Mouse (Mus musculus) stomach, embryonic 15.5 days (tissue): ENCODE results near the gene Zup1. TPM values are rescaled to one million over a fixed set of nuclear protein-coding genes. Genes with fewer than 3 reads are reported as not detected.
"Not testable (repeated sequence)": the region's sequence is repeated elsewhere in the genome, so short reads cannot be mapped to it uniquely, and the experiment has no call there.

Source experiments
- ATAC-seq: fragments of 200-750 bp; cut with Nextera tagmentation; 2 replicates; pipeline ENCODE4 v1.8.0; 2017; ENCODE audit warnings: low read depth, moderate number of reproducible peaks, moderate TSS enrichment; ENCODE audit not compliant: insufficient read depth, low FRiP score
- H3K27ac ChIP-seq: fragments of 300-500 bp; sonication (generic); 2 replicates; pipeline ENCODE4 v1.5.1; 2015; ENCODE audit warnings: mild to moderate bottlenecking, inconsistent platforms
- H3K27me3 ChIP-seq: fragments of 300-500 bp; sonication (generic); replicated peaks from 2 replicates; pipeline ENCODE4 v1.6.1; 2015; ENCODE audit warnings: inconsistent platforms
- H3K36me3 ChIP-seq: fragments of 300-500 bp; sonication (generic); 2 replicates; pipeline ENCODE4 v1.6.1; 2015; ENCODE audit warnings: inconsistent platforms
- H3K4me1 ChIP-seq: fragments of 300-500 bp; sonication (generic); 2 replicates; pipeline ENCODE4 v1.6.1; 2015; ENCODE audit warnings: inconsistent platforms
- H3K4me2 ChIP-seq: fragments of 300-500 bp; sonication (generic); 2 replicates; pipeline ENCODE4 v1.6.1; 2015; ENCODE audit warnings: mild to moderate bottlenecking, inconsistent platforms
- H3K4me3 ChIP-seq: fragments of 300-500 bp; sonication (generic); replicated peaks from 2 replicates; pipeline ENCODE4 v1.5.1; 2015; ENCODE audit warnings: inconsistent platforms
- H3K9ac ChIP-seq: fragments of 300-500 bp; sonication (generic); 2 replicates; pipeline ENCODE4 v1.6.1; 2015; ENCODE audit warnings: inconsistent platforms
- H3K9me3 ChIP-seq: fragments of 300-500 bp; sonication (generic); 2 replicates; pipeline ENCODE4 v1.6.1; 2016; ENCODE audit warnings: inconsistent platforms
- WGBS: fragments of 180-500 bp; shearing (Covaris S2); methylation state at CpG from one replicate; pipeline ENCODE4 v1.1.7; 2015; 5-methylcytosine and 5-hydroxymethylcytosine counted together
- polyA plus RNA-seq: library from polyadenylated mRNA; unstranded; fragments of >200 nt; fragmentation: Nextera tagmentation; extraction: Ambion mirVana; gene quantifications from 2 replicates; pipeline ENCODE4 v1.2.1, GENCODE M21; 2015

Zup1 gene
- 16.6 and 18.6 TPM in 2 replicates for polyA plus RNA-seq

DNA sequence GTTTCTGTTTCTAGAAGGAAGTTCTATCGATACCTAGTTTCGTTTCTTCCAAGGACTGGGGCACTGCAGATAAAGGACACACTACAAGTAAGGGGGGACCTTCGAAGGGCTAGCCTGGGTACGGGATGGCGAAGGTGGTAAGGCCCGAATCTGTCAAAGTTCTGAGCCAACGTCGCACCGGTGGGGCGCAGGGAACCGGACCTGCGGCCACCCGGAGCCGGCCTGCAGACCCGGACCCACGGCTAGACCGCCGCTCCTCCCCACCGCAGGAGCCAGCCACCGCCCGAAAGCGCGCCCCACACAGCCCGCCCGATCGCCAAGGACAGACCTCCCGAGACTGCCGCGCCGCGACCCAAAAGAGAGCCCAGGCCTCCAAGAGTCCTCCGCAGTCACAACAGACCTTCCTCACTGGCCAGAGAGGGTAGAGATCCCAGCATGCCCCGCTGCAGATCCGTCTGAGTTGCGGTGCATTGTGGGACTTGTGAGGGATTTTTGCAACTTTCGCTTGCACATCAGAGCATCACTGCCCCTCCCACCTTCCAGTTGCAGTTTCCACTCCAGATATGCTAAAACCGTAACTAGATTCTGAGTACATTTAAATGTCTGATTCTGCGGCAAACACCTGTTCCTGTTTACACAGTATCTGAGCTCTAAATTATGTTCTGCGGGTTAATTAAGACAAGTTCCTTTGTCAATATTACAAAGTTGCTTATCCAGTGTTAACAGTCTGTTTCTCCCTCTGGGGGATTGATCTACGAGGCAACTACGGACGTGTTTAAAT, at the start of gene Zup1:
Gene Zup1, minus strand, starts transcription at position 467 of the 781 bp plus-strand sequence.
- peak within 1 kb of the TSS; percentile 71 for H3K4me3 ChIP-seq
- H3K9ac ChIP-seq: peak within 1 kb of the TSS; percentile 86
- 2% methylated on average over 42 of the region's 42 CpGs for WGBS
- peak within 1 kb of the TSS; percentile 85 for H3K27ac ChIP-seq
- peak within 1 kb of the TSS; percentile 57 for H3K4me2 ChIP-seq
- ATAC-seq: peak; percentile 97
- H3K36me3 ChIP-seq: no peaks in the 10 kb centered on the region
- H3K4me1 ChIP-seq: no peaks in the 10 kb centered on the region
- no peaks in the 10 kb centered on the region for H3K9me3 ChIP-seq
- no peaks in the 10 kb centered on the region for H3K27me3 ChIP-seq

- no peaks in the 10 kb centered on the region for H3K27me3 ChIP-seq
- H3K4me1 ChIP-seq: no peaks in the 10 kb centered on the region
- no peak overlapping the region for H3K9ac ChIP-seq
- no peaks in the 10 kb centered on the region for H3K9me3 ChIP-seq
- no peak overlapping the region for H3K4me2 ChIP-seq
- no peak overlapping the region for H3K27ac ChIP-seq
- ATAC-seq: no peak
- H3K4me3 ChIP-seq: no peak overlapping the region
- H3K36me3 ChIP-seq: peaks cover 27% of the 10 kb centered on the region
These were observed 47.3 kb upstream of the Zup1 start for GRCm38 (mm10) chr10:33998397-33998796.

GRCm38 (mm10) chr10:33996686-33997085, 45.6 kb upstream of the Zup1 start:
- not testable (repeated sequence) for ATAC-seq, H3K4me2 ChIP-seq, H3K9me3 ChIP-seq, H3K27me3 ChIP-seq, H3K4me3 ChIP-seq, H3K4me1 ChIP-seq, H3K9ac ChIP-seq, H3K27ac ChIP-seq
- 90% methylated on average over 6 of the region's 8 CpGs for WGBS
- H3K36me3 ChIP-seq: peaks cover 27% of the 10 kb centered on the region

DNA sequence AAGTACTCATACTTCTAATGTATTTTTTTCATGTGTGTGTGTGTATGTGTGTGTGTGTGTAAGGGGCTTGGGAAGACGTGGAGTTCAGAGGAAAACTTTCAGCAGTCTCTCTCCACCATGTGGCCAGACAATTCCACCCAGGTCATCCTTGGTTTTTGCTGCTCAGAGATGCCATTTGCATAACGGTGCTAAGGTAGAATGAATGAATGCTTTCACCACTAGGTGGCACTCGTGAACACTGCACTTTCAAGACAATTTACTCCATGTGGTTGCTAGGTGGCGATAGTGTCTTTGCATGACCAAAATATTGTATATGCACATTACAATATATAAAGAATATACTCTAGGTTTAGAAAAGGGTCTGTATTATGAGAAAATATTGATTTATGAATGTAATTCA, 35.7 kb upstream of the Zup1 start:
- WGBS: 24% methylated on average over 4 of the region's 4 CpGs
- no peak for ATAC-seq
- no peaks in the 10 kb centered on the region for H3K27me3 ChIP-seq
- no peaks in the 10 kb centered on the region for H3K36me3 ChIP-seq
- H3K9ac ChIP-seq: no peak overlapping the region
- H3K27ac ChIP-seq: no peak overlapping the region
- H3K9me3 ChIP-seq: no peaks in the 10 kb centered on the region
- no peak overlapping the region for H3K4me3 ChIP-seq
- no peak overlapping the region for H3K4me2 ChIP-seq
- H3K4me1 ChIP-seq: no peaks in the 10 kb centered on the region

- H3K9ac ChIP-seq: no peak overlapping the region
- no peaks in the 10 kb centered on the region; the same call in 1 of the 2 replicates for H3K9me3 ChIP-seq
- H3K4me2 ChIP-seq: no peak overlapping the region
- ATAC-seq: no peak
- no peak overlapping the region for H3K27ac ChIP-seq
- H3K4me3 ChIP-seq: no peak overlapping the region
- no peaks in the 10 kb centered on the region for H3K36me3 ChIP-seq
- 74% methylated on average over 7 of the region's 7 CpGs for WGBS
- H3K27me3 ChIP-seq: no peaks in the 10 kb centered on the region
- H3K4me1 ChIP-seq: no peaks in the 10 kb centered on the region
These were observed 23.9 kb upstream of the Zup1 start for GRCm38 (mm10) chr10:33974781-33975494.

GRCm38 (mm10) chr10:33952509-33952908, 1.4 kb upstream of the Zup1 start:
- no peak overlapping the region for H3K4me3 ChIP-seq
- H3K27me3 ChIP-seq: no peaks in the 10 kb centered on the region
- WGBS: 76% methylated on average over 3 of the region's 3 CpGs
- H3K4me1 ChIP-seq: no peaks in the 10 kb centered on the region
- H3K9me3 ChIP-seq: no peaks in the 10 kb centered on the region
- ATAC-seq: no peak
- no peak overlapping the region for H3K27ac ChIP-seq
- no peaks in the 10 kb centered on the region for H3K36me3 ChIP-seq
- no peak overlapping the region for H3K4me2 ChIP-seq
- no peak overlapping the region for H3K9ac ChIP-seq

GRCm38 (mm10) chr10:33946336-33946735, 4.7 kb downstream of the Zup1 start:
- Histone ChIP-seq H3K4me1 (no peaks in the 10 kb centered on the region), H3K27me3 (no peaks in the 10 kb centered on the region), H3K4me3 (no peak overlapping the region), H3K36me3 (peaks cover 6% of the 10 kb centered on the region; the same call in 1 of the 2 replicates), H3K4me2 (no peak overlapping the region), H3K9ac (no peak overlapping the region), H3K9me3 (no peaks in the 10 kb centered on the region), H3K27ac (no peak overlapping the region)
- ATAC-seq: no peak
- WGBS: 84% methylated on average over 2 of the region's 2 CpGs

DNA sequence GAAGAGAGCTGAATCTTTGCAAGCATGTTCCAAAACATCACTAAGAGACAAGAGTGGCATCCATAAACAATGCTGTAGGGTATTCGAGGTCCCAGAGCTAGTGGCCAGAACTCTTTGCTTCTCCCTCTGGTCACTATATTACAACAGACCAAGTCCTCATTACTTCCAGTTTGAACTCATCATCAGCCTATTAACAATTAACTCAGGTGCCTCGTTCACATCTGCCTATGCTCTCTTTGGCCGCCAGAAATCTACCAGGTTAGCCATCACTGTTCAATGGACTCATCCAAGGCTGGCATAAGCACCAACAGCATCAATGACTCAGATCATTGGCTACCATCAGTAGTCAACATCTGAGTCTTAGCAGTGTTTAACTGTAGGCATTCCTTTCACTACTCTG, 5.7 kb downstream of the Zup1 start:
- no peak for ATAC-seq
- WGBS: 84% methylated on average over 3 of the region's 3 CpGs
- no peak overlapping the region for H3K4me3 ChIP-seq
- H3K27ac ChIP-seq: no peak overlapping the region
- no peak overlapping the region for H3K9ac ChIP-seq
- no peaks in the 10 kb centered on the region for H3K9me3 ChIP-seq
- H3K36me3 ChIP-seq: peaks cover 6% of the 10 kb centered on the region; the same call in 1 of the 2 replicates
- no peaks in the 10 kb centered on the region for H3K27me3 ChIP-seq
- no peak overlapping the region for H3K4me2 ChIP-seq
- no peaks in the 10 kb centered on the region for H3K4me1 ChIP-seq

DNA sequence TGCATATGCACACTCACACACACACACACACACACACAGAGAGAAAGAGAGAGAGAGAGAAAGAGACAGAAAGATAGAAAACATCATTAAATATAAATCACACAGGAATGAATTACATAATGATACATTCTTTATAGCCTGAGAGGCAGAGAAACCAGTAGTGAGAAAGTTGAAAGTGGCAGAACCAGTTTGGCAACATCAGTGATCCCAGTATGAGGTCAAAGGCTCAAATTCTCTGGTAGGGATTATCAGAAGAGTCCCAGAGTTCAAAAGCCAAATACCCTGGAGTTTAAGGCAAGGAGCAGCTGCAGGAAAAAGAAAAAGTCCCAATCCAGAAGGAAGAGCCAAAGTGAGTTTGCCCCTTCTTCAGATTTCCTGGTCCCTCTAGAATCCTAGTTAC, 10.4 kb downstream of the Zup1 start:
- no peak overlapping the region for H3K27ac ChIP-seq
- ATAC-seq: peak; percentile 56; the same call in 1 of the 2 replicates

DNA sequence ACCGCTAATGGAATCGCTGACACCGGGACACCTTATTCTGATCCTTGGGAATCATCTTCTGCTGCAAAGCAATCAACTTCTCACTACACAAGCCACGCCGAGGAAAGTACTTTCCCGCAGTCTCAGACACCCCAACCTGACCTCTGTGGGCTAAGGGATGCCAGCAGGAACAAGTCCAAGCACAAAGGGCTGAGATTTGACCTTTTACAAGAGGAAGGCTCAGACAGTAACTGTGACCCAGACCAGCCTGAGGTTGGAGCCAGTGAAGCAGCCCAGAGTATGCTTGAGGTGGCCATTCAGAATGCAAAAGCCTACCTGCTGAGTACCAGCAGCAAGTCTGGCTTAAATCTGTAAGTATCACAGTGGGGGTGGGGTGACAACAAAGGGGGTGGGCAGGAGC, 45.6 kb downstream of the Zup1 start:
- Histone ChIP-seq H3K9me3 (no peaks in the 10 kb centered on the region), H3K9ac (no peak overlapping the region), H3K36me3 (no peaks in the 10 kb centered on the region), H3K27me3 (no peaks in the 10 kb centered on the region), H3K4me2 (peak overlapping the region; percentile 61), H3K4me3 (peak overlapping the region; percentile 38; the same call in 1 of the 2 replicates), H3K4me1 (no peaks in the 10 kb centered on the region), H3K27ac (no peak overlapping the region)
- WGBS: 7% methylated on average over 6 of the region's 6 CpGs
- no peak for ATAC-seq

More for the DNA sequence above, 10.4 kb downstream of the Zup1 start:
- H3K4me1 ChIP-seq: no peaks in the 10 kb centered on the region
- H3K4me3 ChIP-seq: no peak overlapping the region
- no peaks in the 10 kb centered on the region for H3K27me3 ChIP-seq
- H3K9me3 ChIP-seq: no peaks in the 10 kb centered on the region
- H3K9ac ChIP-seq: no peak overlapping the region
- H3K36me3 ChIP-seq: peaks cover 10% of the 10 kb centered on the region; the same call in 1 of the 2 replicates
- no peak overlapping the region for H3K4me2 ChIP-seq

- Histone ChIP-seq H3K9ac (no peak within 1 kb of the TSS), H3K27ac (no peak within 1 kb of the TSS), H3K36me3 (no peaks in the 10 kb centered on the region), H3K4me1 (no peaks in the 10 kb centered on the region), H3K4me2 (peak within 1 kb of the TSS; percentile 61), H3K9me3 (no peaks in the 10 kb centered on the region), H3K27me3 (no peaks in the 10 kb centered on the region), H3K4me3 (peak within 1 kb of the TSS; percentile 38)
- peak; percentile 79 for ATAC-seq
- WGBS: 7% methylated on average over 17 of the region's 17 CpGs
These were observed 46.3 kb downstream of the Zup1 start, which contains the start of gene Rsph4a for GRCm38 (mm10) chr10:33904530-33905481. TSS of gene Rsph4a (plus strand) at chr10:33905111.
